Mouse (Mus musculus) brain, embryonic 14.5 days (tissue): ENCODE results near the gene Car10. TPM values are rescaled to one million over a fixed set of nuclear protein-coding genes. Genes with fewer than 3 reads are reported as not detected.

Experiments
- DNase-seq: peaks from one replicate; pipeline ENCODE4 v3.0.0-alpha.2; 2011; ENCODE audit warnings: low read depth
- CTCF ChIP-seq: fragments of 200-500 bp; IDR thresholded peaks from 2 replicates; pipeline ENCODE4 v1.5.1; 2012; ENCODE audit warnings: inconsistent platforms, mild to moderate bottlenecking, moderate library complexity, borderline replicate concordance; ENCODE audit not compliant: insufficient read depth, insufficient read length; ENCODE audit errors: extremely low read depth
- POLR2A ChIP-seq: fragments of 200-500 bp; IDR thresholded peaks from 2 replicates; pipeline ENCODE4 v1.6.1; 2012; ENCODE audit warnings: mild to moderate bottlenecking, inconsistent platforms, borderline replicate concordance; ENCODE audit not compliant: poor library complexity, insufficient read depth, insufficient read length, severe bottlenecking; ENCODE audit errors: extremely low read depth
- polyA plus RNA-seq: library from polyadenylated mRNA; depleted of rRNA; stranded (reverse); fragments of >200 nt; gene quantifications from 2 replicates; pipeline ENCODE4 v1.2.3, GENCODE M21; 2012

The Car10 gene
- polyA plus RNA-seq, 1 experiment: 28.5 TPM

GRCm38 (mm10) chr11:93614851-93615250, 517.0 kb downstream of the Car10 start:
- TF ChIP-seq CTCF: no peak
- no peak for TF ChIP-seq POLR2A

DNA sequence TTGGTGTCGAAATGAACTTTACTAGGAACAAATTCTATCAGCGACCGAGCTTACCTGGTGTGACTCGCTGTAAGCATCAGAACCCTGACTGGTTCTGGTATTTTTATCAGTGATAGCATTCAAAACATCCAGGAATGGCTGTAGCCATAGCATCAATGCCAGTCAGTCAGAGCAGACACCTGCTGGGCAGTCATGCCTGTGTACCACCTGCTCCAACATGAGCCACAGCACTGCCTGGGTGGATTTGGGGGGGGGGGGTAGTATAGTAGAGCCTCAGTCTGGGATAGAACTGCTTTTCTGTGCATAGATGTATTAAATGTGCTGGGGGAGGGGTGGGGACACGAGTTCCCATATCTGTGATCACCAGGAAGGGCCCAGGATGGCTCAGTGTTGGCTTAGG, 525.8 kb downstream of the Car10 start:
- no peak for DNase-seq
- TF ChIP-seq POLR2A: no peak
- no peak for TF ChIP-seq CTCF

More at GRCm38 (mm10) chr11:93614851-93615250, 517.0 kb downstream of the Car10 start:
- DNase-seq: no peak

DNA sequence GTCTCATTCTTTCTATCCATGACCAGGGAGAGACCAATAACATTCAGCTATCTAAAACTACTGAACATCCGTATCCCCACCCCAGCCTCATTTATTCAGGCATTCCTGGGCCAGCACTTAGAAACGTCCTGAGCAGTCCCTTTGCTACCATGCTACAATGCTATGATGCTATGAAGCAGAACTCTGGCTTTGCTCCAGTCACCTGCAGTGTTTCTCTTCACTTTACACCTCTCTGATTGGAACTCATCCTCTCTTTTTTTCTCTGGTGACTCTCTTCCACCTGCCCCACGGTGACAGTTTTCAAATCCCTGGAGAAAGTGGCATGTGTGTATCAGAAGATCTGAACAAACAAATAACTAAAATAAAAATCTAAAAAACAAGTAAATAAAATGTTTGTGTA, 541.6 kb downstream of the Car10 start:
- TF ChIP-seq CTCF: no peak
- no peak for TF ChIP-seq POLR2A
- DNase-seq: no peak

DNA sequence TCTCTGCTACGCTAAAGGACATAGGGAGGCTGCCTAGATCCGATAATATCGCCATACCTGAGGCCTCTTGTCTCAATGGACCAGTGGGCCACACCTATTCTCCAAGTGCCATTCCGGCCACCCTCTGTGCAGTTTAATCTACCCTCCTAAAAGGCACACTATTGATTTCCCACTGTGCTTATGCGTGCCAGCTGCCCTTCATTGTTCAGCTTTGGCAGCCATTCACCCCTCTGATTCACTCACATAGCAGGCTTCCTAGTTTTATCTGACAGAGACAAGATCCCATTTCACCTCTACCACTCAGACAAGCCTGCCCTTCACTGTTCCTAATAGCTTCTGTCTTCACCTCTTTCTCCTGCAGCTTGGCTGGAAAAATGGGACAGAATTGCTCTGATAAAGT, 543.1 kb downstream of the Car10 start:
- DNase-seq: peak; percentile 39
- TF ChIP-seq POLR2A (no peak), CTCF (no peak)

- TF ChIP-seq CTCF: no peak
- TF ChIP-seq POLR2A: no peak
- no peak for DNase-seq
Measured at GRCm38 (mm10) chr11:93642331-93642730, 544.5 kb downstream of the Car10 start.

DNA sequence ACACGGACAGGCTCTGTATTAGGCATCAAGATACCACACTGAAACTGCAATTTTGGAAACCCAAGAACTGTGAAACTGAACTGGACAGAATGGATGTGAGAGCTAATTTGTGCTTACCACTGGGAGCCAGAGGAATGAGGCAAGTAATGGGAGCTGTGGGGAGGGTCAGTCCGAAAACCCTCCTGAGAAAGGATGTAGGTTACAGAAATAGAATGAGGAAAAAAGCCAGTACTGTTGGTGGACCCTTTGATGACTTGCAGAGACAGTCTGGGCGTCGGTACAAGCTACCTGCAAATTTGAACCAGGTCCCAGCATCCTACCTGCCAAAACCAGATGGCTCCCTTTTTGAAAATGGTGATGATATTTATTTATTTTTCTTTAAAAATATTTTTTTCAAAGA, 545.2 kb downstream of the Car10 start:
- DNase-seq: no peak
- TF ChIP-seq CTCF: no peak
- TF ChIP-seq POLR2A: no peak

- TF ChIP-seq CTCF: no peak
- TF ChIP-seq POLR2A: no peak
- DNase-seq: peak; percentile 35
Measured at GRCm38 (mm10) chr11:93643436-93643835, 545.6 kb downstream of the Car10 start.

DNA sequence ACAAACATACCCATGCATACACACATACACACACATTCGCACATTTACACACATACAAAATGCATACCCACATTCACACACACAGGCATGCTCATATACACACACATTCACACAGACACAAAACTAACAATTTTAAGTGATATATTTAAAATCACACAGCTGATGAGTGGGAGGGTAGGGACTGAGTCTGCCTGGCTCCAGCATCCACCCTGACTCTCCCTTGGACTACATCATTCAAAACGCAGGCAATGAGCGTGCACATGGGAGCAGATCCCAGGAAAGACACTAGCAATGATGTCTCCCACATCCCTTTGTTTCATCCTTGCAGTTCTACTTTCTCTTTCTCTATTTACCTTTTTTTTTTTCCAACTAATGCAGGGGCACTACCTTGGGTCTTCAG, 548.4 kb downstream of the Car10 start:
- DNase-seq: no peak
- no peak for TF ChIP-seq POLR2A
- no peak for TF ChIP-seq CTCF
